ENCODE assay signal across 11 mouse cellular contexts in genomic region chr5:64816974-64817296, GRCm38 (mm10). TPM values are rescaled to one million over a fixed set of nuclear protein-coding genes. Genes with fewer than 3 reads are reported as not detected.
DNase-seq lines count a peak whose midpoint lies in the region; ATAC-seq and TF ChIP-seq lines count a peak whose summit lies in the region.
"Had no signal": no experiment of that assay in that cellular context is flagged by ENCODE, and none has a peak within 500 bp of the region (broad histone marks: within the 10 kb centered on the region; RNA-seq: fewer than 3 reads in every experiment).

No protein-coding gene starts in this region.

- H3K4me2 ChIP-seq in heart, embryonic 13.5 days, result no peak overlapping the region
- no peak overlapping the region for H3K4me2 ChIP-seq in limb, embryonic 14.5 days (replicated peaks; ENCODE audit: low read depth, low read length, severe bottlenecking)
- H3K4me2 ChIP-seq in embryonic facial prominence, embryonic 14.5 days (ENCODE audit: low read depth, low read length), result no peak overlapping the region
- no peak overlapping the region for H3K4me2 ChIP-seq in intestine, embryonic 16.5 days (ENCODE audit: low read depth, low read length)
- H3K4me2 ChIP-seq: limb, embryonic 12.5 days had no signal

- no peaks in the 10 kb centered on the region for H3K9me3 ChIP-seq in heart, embryonic 13.5 days
- H3K9me3 ChIP-seq in limb, embryonic 14.5 days (ENCODE audit: control insufficient read depth, low read length), result no peaks in the 10 kb centered on the region
- H3K9me3 ChIP-seq in limb, embryonic 10.5 days (replicated peaks), result no peaks in the 10 kb centered on the region
- no peaks in the 10 kb centered on the region for H3K9me3 ChIP-seq in embryonic facial prominence, embryonic 14.5 days (ENCODE audit: control insufficient read depth, low read length)
- no peaks in the 10 kb centered on the region for H3K9me3 ChIP-seq in intestine, embryonic 16.5 days (ENCODE audit: control insufficient read depth, low read length)
- H3K9me3 ChIP-seq: hindbrain, embryonic 10.5 days; limb, embryonic 12.5 days had no signal

- peaks cover 52% of the 10 kb centered on the region for H3K4me1 ChIP-seq in heart, embryonic 13.5 days
- H3K4me1 ChIP-seq in limb, embryonic 14.5 days (ENCODE audit: control insufficient read depth, insufficient read depth, low read length), result peaks cover 20% of the 10 kb centered on the region
- H3K4me1 ChIP-seq in limb, embryonic 10.5 days, result peaks cover 33% of the 10 kb centered on the region
- peaks cover 26% of the 10 kb centered on the region for H3K4me1 ChIP-seq in embryonic facial prominence, embryonic 14.5 days (ENCODE audit: control insufficient read depth, insufficient read depth, low read length)
- peaks cover 49% of the 10 kb centered on the region for H3K4me1 ChIP-seq in intestine, embryonic 16.5 days (ENCODE audit: control insufficient read depth, insufficient read depth, low read length)

- peaks cover 66% of the 10 kb centered on the region for H3K36me3 ChIP-seq in heart, embryonic 13.5 days
- H3K36me3 ChIP-seq in limb, embryonic 14.5 days (ENCODE audit: control insufficient read depth, insufficient read depth, low read length), result peaks cover 45% of the 10 kb centered on the region
- H3K36me3 ChIP-seq in limb, embryonic 10.5 days, result peaks cover 63% of the 10 kb centered on the region
- peaks cover 40% of the 10 kb centered on the region for H3K36me3 ChIP-seq in embryonic facial prominence, embryonic 14.5 days (ENCODE audit: control insufficient read depth, insufficient read depth, low read length)
- H3K36me3 ChIP-seq in intestine, embryonic 16.5 days (ENCODE audit: control insufficient read depth, insufficient read depth, low read length), result peaks cover 16% of the 10 kb centered on the region; the same call in 1 of the 2 replicates

- no peak overlapping the region for H3K4me3 ChIP-seq in heart, embryonic 13.5 days
- no peak overlapping the region for H3K4me3 ChIP-seq in limb, embryonic 14.5 days (replicated peaks; ENCODE audit: low read length)
- H3K4me3 ChIP-seq in limb, embryonic 10.5 days, result no peak overlapping the region
- H3K4me3 ChIP-seq in embryonic facial prominence, embryonic 14.5 days (ENCODE audit: low read depth, low read length), result no peak overlapping the region
- H3K4me3 ChIP-seq in intestine, embryonic 16.5 days (ENCODE audit: low read length), result no peak overlapping the region
- H3K4me3 ChIP-seq: hindbrain, embryonic 10.5 days; limb, embryonic 12.5 days had no signal

- DNase-seq in heart, adult 8-10 months (ENCODE audit: low spot score), result no peak
- DNase-seq in limb, embryonic 14.5 days (ENCODE audit: low spot score), result peak; percentile 44
- DNase-seq in limb, embryonic 10.5 days (ENCODE audit: low spot score), result no peak
- DNase-seq in embryonic facial prominence, embryonic 14.5 days (ENCODE audit: low spot score), result peak; percentile 72
- DNase-seq in cerebellum, adult 9-11 months, result no peak
- DNase-seq: layer of hippocampus, adult 9-11 months had no signal

- H3K27ac ChIP-seq in heart, embryonic 13.5 days (replicated peaks), result peak overlapping the region; percentile 71
- no peak overlapping the region for H3K27ac ChIP-seq in limb, embryonic 14.5 days (replicated peaks; ENCODE audit: low read depth, low read length)
- H3K27ac ChIP-seq in limb, embryonic 10.5 days, result no peak overlapping the region
- peak overlapping the region; percentile 31; the same call in 1 of the 2 replicates for H3K27ac ChIP-seq in embryonic facial prominence, embryonic 14.5 days (replicated peaks; ENCODE audit: low read depth, low read length)
- peak overlapping the region; percentile 68 for H3K27ac ChIP-seq in intestine, embryonic 16.5 days (ENCODE audit: low read length)
- H3K27ac ChIP-seq: hindbrain, embryonic 10.5 days; limb, embryonic 12.5 days had no signal

- no peaks in the 10 kb centered on the region for H3K27me3 ChIP-seq in heart, embryonic 13.5 days (replicated peaks)
- no peaks in the 10 kb centered on the region for H3K27me3 ChIP-seq in limb, embryonic 14.5 days (ENCODE audit: control insufficient read depth, insufficient read depth, low read length)
- H3K27me3 ChIP-seq in limb, embryonic 10.5 days (ENCODE audit: low read depth, poor library complexity, severe bottlenecking), result no peaks in the 10 kb centered on the region
- H3K27me3 ChIP-seq in embryonic facial prominence, embryonic 14.5 days (replicated peaks; ENCODE audit: control insufficient read depth, insufficient read depth, low read length), result no peaks in the 10 kb centered on the region
- H3K27me3 ChIP-seq in intestine, embryonic 16.5 days (replicated peaks; ENCODE audit: control insufficient read depth, insufficient read depth, low read length), result no peaks in the 10 kb centered on the region
- H3K27me3 ChIP-seq: CH12.LX; limb, embryonic 12.5 days had no signal

- peak overlapping the region; percentile 2; the same call in 1 of the 2 replicates for H3K9ac ChIP-seq in heart, embryonic 13.5 days
- H3K9ac ChIP-seq in limb, embryonic 14.5 days (ENCODE audit: low read depth, low read length, severe bottlenecking), result no peak overlapping the region
- H3K9ac ChIP-seq in embryonic facial prominence, embryonic 14.5 days (ENCODE audit: low read depth, low read length), result no peak overlapping the region
- 0 out of 2 replicates have a peak overlapping the region, but pooled peaks have one; percentile 10 for H3K9ac ChIP-seq in intestine, embryonic 16.5 days (ENCODE audit: low read depth, low read length)
- H3K9ac ChIP-seq: limb, embryonic 12.5 days had no signal

- WGBS in heart, embryonic 13.5 days, result 53% methylated on average over 8 of the region's 8 CpGs
- 61% methylated on average over 8 of the region's 8 CpGs for WGBS in limb, embryonic 14.5 days
- WGBS in limb, embryonic 10.5 days, result 61% methylated on average over 8 of the region's 8 CpGs
- WGBS in embryonic facial prominence, embryonic 14.5 days, result 61% methylated on average over 8 of the region's 8 CpGs
- 40% methylated on average over 8 of the region's 8 CpGs for WGBS in intestine, embryonic 16.5 days

- no peak for ATAC-seq in heart, embryonic 13.5 days (ENCODE audit: extremely low read depth, insufficient number of reproducible peaks, low FRiP score, low TSS enrichment)
- no peak for ATAC-seq in limb, embryonic 14.5 days (ENCODE audit: low FRiP score, low read depth)
- peak; percentile 22 for ATAC-seq in embryonic facial prominence, embryonic 14.5 days (ENCODE audit: low read depth)
- peak; percentile 40 for ATAC-seq in intestine, embryonic 16.5 days

- no peak for TF ChIP-seq POLR2A in limb, embryonic 14.5 days (IDR thresholded peaks at IDR 0.05; ENCODE audit: borderline replicate concordance, extremely low read depth, insufficient read depth, insufficient read length)

RNA-seq across cellular contexts. Expression of gene Klf3, which starts 13.7 kb away (rescaled TPM):
- 49.8 TPM in 2 replicates for polyA plus RNA-seq in heart, embryonic 13.5 days (2015; fragmentation: Nextera tagmentation; extraction: Ambion mirVana)
- 10 to 100 TPM; 35.2 to 51.2 (median 39.9) TPM for total RNA-seq in heart, adult 8-10 months (2022)
- 38.2 and 70.8 TPM in 2 replicates for polyA plus RNA-seq in limb, embryonic 14.5 days (2012; rRNA removed)
- polyA plus RNA-seq in limb, embryonic 14.5 days (2014; fragmentation: Nextera tagmentation; extraction: Ambion mirVana), result 76.0 and 76.7 TPM in 2 replicates
- polyA plus RNA-seq in limb, embryonic 10.5 days (2016; fragmentation: Nextera tagmentation; extraction: Ambion mirVana), result 40.8 and 42.7 TPM in 2 replicates
- 58.5 and 65.5 TPM in 2 replicates for polyA plus RNA-seq in embryonic facial prominence, embryonic 14.5 days (2014; fragmentation: Nextera tagmentation; extraction: Ambion mirVana)
- polyA plus RNA-seq in intestine, embryonic 16.5 days (2015; fragmentation: Nextera tagmentation; extraction: Ambion mirVana), result 68.1 and 71.9 TPM in 2 replicates

Comparison
In these comparisons a context has a peak if more than half of its experiments do, and no peak if none do; other contexts are left out.
1. DNase-seq: peak in limb, embryonic 14.5 days (single experiment) and embryonic facial prominence, embryonic 14.5 days (single experiment); none in heart, adult 8-10 months (single experiment), limb, embryonic 10.5 days (single experiment) and cerebellum, adult 9-11 months (single experiment).
2. ATAC-seq: peak in embryonic facial prominence, embryonic 14.5 days (single experiment) and intestine, embryonic 16.5 days (single experiment); none in heart, embryonic 13.5 days (single experiment) and limb, embryonic 14.5 days (single experiment).
3. H3K27ac ChIP-seq: peak in heart, embryonic 13.5 days (single experiment), embryonic facial prominence, embryonic 14.5 days (single experiment) and intestine, embryonic 16.5 days (single experiment); none in limb, embryonic 14.5 days (single experiment) and limb, embryonic 10.5 days (single experiment).
4. H3K9ac ChIP-seq: peak in heart, embryonic 13.5 days (single experiment) and intestine, embryonic 16.5 days (single experiment); none in limb, embryonic 14.5 days (single experiment) and embryonic facial prominence, embryonic 14.5 days (single experiment).